Mouse (Mus musculus) CH12.LX (cell line): ENCODE results near the gene Mrtfb. TPM values are rescaled to one million over a fixed set of nuclear protein-coding genes. Genes with fewer than 3 reads are reported as not detected.

Source experiments
- DNase-seq: peaks from one replicate; pipeline ENCODE4 v3.0.0-alpha.2; 2013; ENCODE audit errors: extremely low read depth
- H3K27ac ChIP-seq: 2 replicates; pipeline ENCODE4 v1.5.1; 2012; ENCODE audit warnings: low read depth, mild to moderate bottlenecking, control low read depth, moderate library complexity; ENCODE audit not compliant: insufficient read depth
- H3K27me3 ChIP-seq: replicated peaks from 2 replicates; pipeline ENCODE3; 2012; ENCODE audit warnings: inconsistent platforms
- H3K36me3 ChIP-seq, 2 experiments: replicated peaks in 1 of 2; 2 replicates each; pipeline versions ENCODE3 to v1.6.1; 2012; ENCODE audit warnings: inconsistent platforms in 1 of 2, low read length in 1 of 2, mild to moderate bottlenecking in 1 of 2, mixed read lengths in 1 of 2, moderate library complexity in 1 of 2; ENCODE audit not compliant: control insufficient read depth in 1 of 2, insufficient read depth in 1 of 2
- H3K4me1 ChIP-seq, 2 experiments: 2 replicates each; pipeline ENCODE4 v1.6.1; 2012; ENCODE audit warnings: inconsistent platforms in 1 of 2, moderate library complexity in 1 of 2; ENCODE audit not compliant: insufficient read depth in 2 of 2, control insufficient read depth in 1 of 2
- H3K4me2 ChIP-seq: 2 replicates; pipeline ENCODE4 v1.6.1; 2012; ENCODE audit warnings: low read depth, mild to moderate bottlenecking, control low read depth; ENCODE audit not compliant: poor library complexity, insufficient read depth, severe bottlenecking
- H3K4me3 ChIP-seq, 3 experiments: fragments of 150-350 bp in 1 of 3; sonication (generic) in 1 of 3; replicated peaks in 1 of 3; 2 replicates each; pipeline versions ENCODE3 to v1.5.1; 2011 to 2012; ENCODE audit warnings: low read depth in 2 of 3, low read length in 2 of 3, mild to moderate bottlenecking in 2 of 3, moderate library complexity in 2 of 3, control low read depth in 1 of 3, improper control_type of control experiment in 1 of 3, inconsistent platforms in 1 of 3, mixed read lengths in 1 of 3; ENCODE audit not compliant: poor library complexity in 1 of 3
- H3K79me2 ChIP-seq: replicated peaks from 2 replicates; pipeline ENCODE4 v1.6.1; 2012; ENCODE audit warnings: mild to moderate bottlenecking, moderate library complexity; ENCODE audit not compliant: control insufficient read depth, poor library complexity, insufficient read depth, severe bottlenecking; ENCODE audit errors: extremely low read depth
- H3K9ac ChIP-seq: 2 replicates; pipeline ENCODE4 v1.6.1; 2012; ENCODE audit warnings: low read depth, mild to moderate bottlenecking, control low read depth, moderate library complexity; ENCODE audit not compliant: insufficient read depth
- H3K9me3 ChIP-seq: replicated peaks from 2 replicates; pipeline ENCODE3; 2012; ENCODE audit warnings: low read length, inconsistent platforms, mixed read lengths
- CHD1 ChIP-seq: IDR thresholded peaks from 2 replicates; pipeline ENCODE4 v1.6.1; 2012; ENCODE audit warnings: low read depth, low read length, improper control_type of control experiment, inconsistent platforms
- ELF1 ChIP-seq: IDR thresholded peaks from 2 replicates; pipeline ENCODE4 v1.6.1; 2014; ENCODE audit warnings: low read depth, mild to moderate bottlenecking, inconsistent platforms, low read length, improper control_type of control experiment
- ETS1 ChIP-seq: conservative IDR thresholded peaks from 2 replicates; pipeline ENCODE4 v1.6.1; 2012; ENCODE audit warnings: low read depth, mild to moderate bottlenecking, inconsistent platforms, low read length, improper control_type of control experiment, moderate library complexity
- GABPA ChIP-seq: IDR thresholded peaks from 2 replicates; pipeline ENCODE4 v1.6.1; 2012; ENCODE audit warnings: low read depth, low read length, improper control_type of control experiment, inconsistent platforms; ENCODE audit not compliant: insufficient replicate concordance
- IRF4 ChIP-seq: IDR thresholded peaks from 2 replicates; pipeline ENCODE4 v1.6.1; 2014; ENCODE audit warnings: low read depth, mild to moderate bottlenecking, inconsistent platforms, low read length, improper control_type of control experiment
- JUND ChIP-seq: conservative IDR thresholded peaks from 2 replicates; pipeline ENCODE4 v1.6.1; 2011; ENCODE audit warnings: low read depth, low read length, improper control_type of control experiment
- KAT2A ChIP-seq: IDR thresholded peaks from 2 replicates; pipeline ENCODE4 v1.6.1; 2012; ENCODE audit warnings: low read length, improper control_type of control experiment, inconsistent platforms; ENCODE audit not compliant: insufficient replicate concordance
- MAFK ChIP-seq: IDR thresholded peaks from 2 replicates; pipeline ENCODE4 v1.6.1; 2011; ENCODE audit warnings: low read length, improper control_type of control experiment; ENCODE audit not compliant: insufficient replicate concordance
- MAZ ChIP-seq: IDR thresholded peaks from 2 replicates; pipeline ENCODE4 v1.6.1; 2012; ENCODE audit warnings: low read depth, mild to moderate bottlenecking, inconsistent platforms, low read length, improper control_type of control experiment, moderate library complexity
- MYC ChIP-seq: IDR thresholded peaks from 2 replicates; pipeline ENCODE4 v1.6.1; 2011; ENCODE audit warnings: low read depth, mild to moderate bottlenecking, improper control_type of control experiment, low read length
- NELFE ChIP-seq: IDR thresholded peaks from 2 replicates; pipeline ENCODE4 v1.6.1; 2011; ENCODE audit warnings: low read depth, low read length, improper control_type of control experiment
- PAX5 ChIP-seq: IDR thresholded peaks from 2 replicates; pipeline ENCODE4 v1.6.1; 2012; ENCODE audit warnings: low read length, inconsistent platforms, mixed read lengths
- POLR2A ChIP-seq: IDR thresholded peaks from 2 replicates; pipeline ENCODE4 v1.6.1; 2011; ENCODE audit warnings: low read depth, mild to moderate bottlenecking, improper control_type of control experiment, low read length
- TBP ChIP-seq: conservative IDR thresholded peaks from 2 replicates; pipeline ENCODE4 v1.6.1; 2011; ENCODE audit warnings: low read depth, low read length, improper control_type of control experiment
- TCF12 ChIP-seq: IDR thresholded peaks from 2 replicates; pipeline ENCODE4 v1.6.1; 2014; ENCODE audit warnings: low read depth, mild to moderate bottlenecking, inconsistent platforms, low read length, improper control_type of control experiment
- UBTF ChIP-seq: IDR thresholded peaks from 2 replicates; pipeline ENCODE4 v1.6.1; 2012; ENCODE audit warnings: low read depth, mild to moderate bottlenecking, inconsistent platforms, low read length, improper control_type of control experiment, moderate library complexity
- USF1 ChIP-seq: IDR thresholded peaks from 2 replicates; pipeline ENCODE4 v1.6.1; 2014; ENCODE audit warnings: low read depth, mild to moderate bottlenecking, inconsistent platforms, low read length, improper control_type of control experiment
- ZKSCAN1 ChIP-seq: IDR thresholded peaks from 2 replicates; pipeline ENCODE4 v1.6.1; 2012; ENCODE audit warnings: low read depth, inconsistent platforms, low read length, improper control_type of control experiment, borderline replicate concordance
- ZMIZ1 ChIP-seq: IDR thresholded peaks from 2 replicates; pipeline ENCODE4 v1.6.1; 2012; ENCODE audit warnings: low read depth, mild to moderate bottlenecking, inconsistent platforms, low read length, improper control_type of control experiment
- ZNF384 ChIP-seq: IDR thresholded peaks from 2 replicates; pipeline ENCODE4 v1.6.1; 2012; ENCODE audit warnings: low read depth, low read length, improper control_type of control experiment, inconsistent platforms
- dilution Hi-C: fragments of 300-500 bp; cut with MboI; formaldehyde crosslinking; loops from 2 replicates; pipeline ENCODE4 v1.14.3; 2020; ENCODE audit warnings: low sequenced_read_pairs; ENCODE audit not compliant: extremely low pct_unique_long_range_greater_than_20kb, extremely low pct_ligation_motif_present
- in situ Hi-C: fragments of 300-500 bp; cut with MboI; formaldehyde crosslinking; loops from 3 replicates; pipeline ENCODE4 v1.14.3; 2019; ENCODE audit warnings: low sequenced_read_pairs, low pct_ligation_motif_present, low pct_unique_long_range_greater_than_20kb, mixed read lengths
- polyA plus RNA-seq: library from polyadenylated mRNA; unstranded; fragments of >175 nt; gene quantifications from 2 replicates; pipeline ENCODE4 v1.2.1, GENCODE M21; 2012; ENCODE audit warnings: low read depth; ENCODE audit not compliant: insufficient read length
- total RNA-seq, 2 experiments: library from RNA; depleted of rRNA; stranded (reverse); fragments of 300-350 nt in 1 of 2; fragments of >200 nt in 1 of 2; gene quantifications; 2 replicates each; pipeline ENCODE4 v1.2.3; 2012 to 2014

Mrtfb gene
- total and polyA plus RNA-seq, 3 experiments, result 3.2 to 9.4 (median 4.4) TPM

DNA sequence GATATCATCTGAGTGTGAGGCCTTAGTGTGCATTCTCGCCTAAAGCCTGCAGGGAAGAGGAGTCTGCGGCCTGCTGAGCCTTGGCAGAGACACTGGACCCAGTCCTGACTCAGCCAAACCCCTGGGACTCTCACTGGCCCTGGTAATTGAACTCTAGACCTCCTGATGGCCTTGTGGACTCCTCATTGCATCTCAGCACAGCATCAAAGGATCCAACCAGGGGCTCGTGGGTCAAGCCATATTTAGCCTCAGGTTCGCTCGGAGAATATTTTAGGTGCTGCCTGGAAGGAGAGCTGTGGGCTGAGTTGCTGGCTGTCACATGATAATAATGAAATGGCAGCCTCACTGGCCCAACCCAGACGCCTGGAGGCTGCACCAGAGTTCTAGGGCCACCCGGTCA, 196.4 kb downstream of the Mrtfb start:
- Histone ChIP-seq H3K79me2 (no peaks in the 10 kb centered on the region), H3K36me3 (no peaks in the 10 kb centered on the region), H3K27ac (no peak overlapping the region), H3K9ac (no peak overlapping the region), H3K4me2 (no peak overlapping the region), H3K27me3 (peaks cover 2% of the 10 kb centered on the region), H3K4me3 (no peak overlapping the region), H3K9me3 (no peaks in the 10 kb centered on the region), H3K4me1 (no peaks in the 10 kb centered on the region)
- no peak for TF ChIP-seq KAT2A
- TF ChIP-seq USF1, result no peak
- no peak for TF ChIP-seq POLR2A
- no peak for TF ChIP-seq ETS1
- no peak for TF ChIP-seq ZMIZ1
- TF ChIP-seq PAX5, result no peak
- TF ChIP-seq TBP, result no peak
- no peak for TF ChIP-seq JUND
- no peak for DNase-seq
- in situ Hi-C loops (no loop called here), dilution Hi-C loops (no loop called here)

DNA sequence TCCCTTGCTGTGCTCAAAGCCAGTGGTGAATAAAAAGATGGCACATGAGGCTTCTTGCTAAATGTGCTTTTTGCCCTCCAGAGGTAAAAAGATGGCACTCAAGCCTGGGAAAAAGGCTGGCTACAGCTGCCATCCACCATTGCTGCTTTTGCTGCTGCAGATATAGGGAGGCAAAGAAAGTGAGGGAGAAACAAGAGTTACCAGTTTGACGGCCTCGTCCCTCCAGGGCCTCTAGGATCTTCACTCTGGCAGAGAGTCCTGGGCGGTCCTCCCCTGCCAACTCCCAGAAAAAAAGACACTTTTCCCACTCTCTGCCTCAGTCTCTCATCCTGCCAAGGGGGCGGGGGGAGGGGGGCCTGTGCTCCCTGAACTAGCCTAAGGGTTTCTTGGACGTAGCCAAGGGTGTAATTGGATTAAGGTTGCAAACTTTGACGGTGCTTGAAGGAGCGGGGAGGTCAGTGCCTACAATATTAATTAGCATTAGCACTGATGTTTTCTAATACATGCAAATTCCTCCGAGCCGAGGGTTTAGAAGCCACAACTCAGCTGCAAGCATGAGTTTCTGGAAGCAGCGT, 197.8 kb downstream of the Mrtfb start:
- Histone ChIP-seq H3K4me2 (no peak overlapping the region), H3K27me3 (peaks cover 4% of the 10 kb centered on the region), H3K4me3 (no peak overlapping the region), H3K4me1 (no peaks in the 10 kb centered on the region), H3K27ac (no peak overlapping the region), H3K9me3 (no peaks in the 10 kb centered on the region), H3K79me2 (no peaks in the 10 kb centered on the region), H3K36me3 (no peaks in the 10 kb centered on the region), H3K9ac (no peak overlapping the region)
- DNase-seq, result no peak
- dilution Hi-C loops (no loop called here), in situ Hi-C loops (no loop called here)
- no peak for TF ChIP-seq TCF12
- no peak for TF ChIP-seq MYC
- no peak for TF ChIP-seq ZNF384
- TF ChIP-seq MAFK, result no peak
- TF ChIP-seq ZMIZ1, result no peak
- TF ChIP-seq MAZ, result no peak
- TF ChIP-seq GABPA, result no peak
- TF ChIP-seq UBTF, result no peak
- TF ChIP-seq ELF1, result no peak
- TF ChIP-seq NELFE, result no peak
- TF ChIP-seq ZKSCAN1, result no peak
- TF ChIP-seq KAT2A, result no peak
- no peak for TF ChIP-seq CHD1
- no peak for TF ChIP-seq IRF4
